Mouse (Mus musculus) adipocyte (in vitro differentiated cells): ENCODE results near the gene Mindy4.
A peak's percentile ranks its signal among the peaks of the same experiment; 100 is the strongest.

Experiments
- DNase-seq: peaks from one replicate; pipeline ENCODE4 v3.0.0-alpha.2; 2016; ENCODE audit warnings: low spot score

Gene Mindy4

GRCm38 (mm10) chr6:55300704-55301103 lies 97.5 kb downstream of the Mindy4 start:
- no peak for DNase-seq

- no peak for DNase-seq
Observed at GRCm38 (mm10) chr6:55310179-55310578, 107.0 kb downstream of the Mindy4 start.

GRCm38 (mm10) chr6:55311962-55312361 lies 108.8 kb downstream of the Mindy4 start:
- no peak for DNase-seq

- no peak for DNase-seq
Observed at GRCm38 (mm10) chr6:55313893-55314292, 110.7 kb downstream of the Mindy4 start.

DNA sequence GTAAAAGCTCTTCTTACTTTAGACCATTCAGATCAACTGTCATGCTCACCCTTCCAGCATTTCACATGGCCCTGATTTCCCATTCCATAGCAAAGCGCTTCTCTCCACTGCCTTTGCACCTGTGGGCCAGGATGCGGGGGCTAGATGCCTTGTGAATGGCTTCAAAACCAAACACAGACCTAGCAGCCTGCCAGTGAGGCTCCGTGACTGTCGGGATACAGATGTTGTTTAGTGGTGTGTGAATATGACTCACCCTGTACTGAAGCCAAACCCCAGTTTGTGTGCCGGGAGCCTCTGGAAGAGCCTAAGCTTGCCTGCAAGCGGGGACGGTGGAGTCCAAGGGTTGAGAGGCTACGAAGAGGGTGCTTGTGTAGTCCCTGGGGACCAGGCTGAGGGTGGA lies 111.4 kb downstream of the Mindy4 start:
- DNase-seq: peak; percentile 81

- DNase-seq: no peak
Observed at GRCm38 (mm10) chr6:55318597-55318996, 115.4 kb downstream of the Mindy4 start.

DNA sequence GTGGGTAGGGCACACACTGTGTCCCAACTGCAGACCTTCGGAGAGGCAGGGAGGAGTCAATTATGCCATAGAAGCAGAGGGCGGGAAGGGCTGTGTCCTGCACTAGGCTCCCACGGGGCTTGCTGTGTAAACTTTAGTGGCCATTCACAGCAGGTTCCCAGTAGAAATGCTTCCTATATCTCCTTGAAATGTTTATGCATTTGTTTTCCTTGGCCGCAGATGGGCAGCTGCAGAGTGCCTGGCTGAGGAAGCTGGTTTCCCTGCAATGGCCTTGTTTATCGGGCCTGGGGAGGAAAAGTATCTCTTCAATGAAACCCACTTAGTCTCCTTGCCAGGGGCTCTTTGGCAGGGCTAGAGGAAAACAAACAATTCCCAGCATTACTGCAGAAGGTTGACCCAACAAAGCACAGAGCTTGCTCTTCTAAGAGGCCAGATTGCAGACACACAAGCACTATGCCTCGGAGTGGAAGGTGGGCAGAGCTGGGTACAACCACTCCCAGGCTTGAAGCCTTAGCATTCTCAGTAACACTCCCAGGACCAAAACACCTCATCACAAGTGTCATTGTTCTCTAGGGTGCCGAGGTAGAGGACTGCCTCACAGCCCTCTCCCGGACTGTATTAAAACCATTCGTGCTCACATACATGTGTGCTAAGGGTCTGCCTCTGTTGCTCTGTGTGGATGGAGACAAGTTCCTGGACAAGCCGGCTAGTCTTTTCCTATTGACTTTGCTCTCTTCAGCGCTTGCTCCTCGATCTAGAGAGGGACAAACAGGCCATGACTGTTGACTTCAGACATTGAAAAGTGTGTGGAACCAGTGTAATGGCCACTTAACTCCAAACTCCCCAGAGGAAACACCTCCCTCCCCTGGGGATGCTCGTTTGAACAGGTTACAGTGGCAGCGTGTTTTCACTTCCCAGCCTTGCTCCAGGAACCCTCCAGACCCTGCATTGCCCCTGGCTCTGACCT lies 116.7 kb downstream of the Mindy4 start:
- peak; percentile 80 for DNase-seq

DNA sequence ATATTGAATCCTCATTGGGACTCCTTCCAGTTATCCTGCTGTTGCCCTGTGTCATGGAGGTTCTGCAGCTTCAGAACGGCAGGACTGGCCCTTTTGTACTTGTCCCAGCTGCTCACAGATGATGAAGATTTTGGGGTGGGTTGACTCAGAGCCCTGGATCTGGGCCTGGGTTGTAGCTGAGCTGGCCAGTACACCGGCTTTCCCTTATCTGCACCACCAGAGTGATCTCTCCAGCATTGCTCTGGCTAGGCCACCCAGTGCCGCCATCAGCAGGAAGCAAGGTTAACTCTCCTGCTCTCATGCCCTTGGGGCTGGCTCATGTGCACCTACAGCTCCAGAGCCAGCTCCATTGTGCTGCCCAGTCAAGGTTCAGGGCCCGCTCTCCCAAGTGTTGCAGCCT lies 117.7 kb downstream of the Mindy4 start:
- DNase-seq: peak; percentile 26

DNA sequence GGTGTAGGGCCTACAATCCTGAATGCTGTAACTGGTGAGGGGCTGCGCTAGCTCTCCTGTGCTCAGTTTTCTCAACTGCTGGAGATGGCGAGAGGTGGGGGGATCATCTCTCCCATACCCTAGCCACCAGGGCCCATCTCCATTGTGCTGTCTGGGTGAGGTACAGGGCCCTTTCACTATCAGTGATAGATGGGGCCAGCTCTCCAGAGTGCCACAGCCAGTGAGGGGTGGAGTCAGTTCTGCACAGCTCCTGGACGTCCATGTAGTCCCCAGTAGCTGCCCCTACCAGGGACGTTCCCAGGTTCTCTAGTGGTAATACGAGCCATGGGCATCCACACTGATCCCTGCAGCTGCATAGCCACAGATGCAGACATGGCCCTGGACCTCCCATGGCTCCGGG lies 118.3 kb downstream of the Mindy4 start:
- DNase-seq: no peak

- no peak for DNase-seq
Observed at GRCm38 (mm10) chr6:55322980-55323379, 119.8 kb downstream of the Mindy4 start.

DNA sequence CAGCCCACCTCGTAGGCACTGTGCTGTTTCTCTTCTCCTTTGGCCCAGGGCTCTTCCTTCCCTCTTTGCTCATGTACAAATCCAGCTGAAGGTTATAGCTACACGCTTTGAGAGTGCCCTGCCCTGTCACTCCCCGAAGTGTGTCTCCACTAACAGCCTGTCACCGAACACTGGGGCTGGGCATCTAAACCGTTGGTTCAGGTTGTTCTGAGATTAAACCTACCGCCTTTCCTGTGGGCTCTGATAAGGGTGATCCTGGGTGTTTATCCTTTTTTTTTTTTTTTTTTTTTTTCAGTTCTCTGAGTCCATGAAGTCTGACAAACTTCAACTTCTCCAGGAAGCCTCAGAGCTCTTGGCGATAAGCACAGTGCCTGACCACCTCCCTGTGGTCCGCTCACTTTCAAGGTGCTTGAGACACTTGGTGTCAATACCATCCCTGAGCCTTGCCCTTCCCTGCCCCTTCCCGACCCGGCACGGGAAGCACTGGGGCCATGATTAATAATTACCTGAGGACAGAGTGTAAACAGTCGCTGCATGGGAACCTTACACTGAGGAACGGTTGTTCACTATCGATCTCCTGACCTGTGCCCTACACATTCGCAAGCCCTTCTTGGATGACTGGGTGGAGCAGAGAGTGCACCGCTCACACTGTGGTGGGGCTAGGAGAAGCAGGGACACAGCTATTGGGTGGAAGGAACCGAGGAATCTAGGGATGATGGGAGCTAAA lies 120.9 kb downstream of the Mindy4 start:
- no peak for DNase-seq

GRCm38 (mm10) chr6:55324785-55325184 lies 121.6 kb downstream of the Mindy4 start:
- peak; percentile 37 for DNase-seq

- no peak for DNase-seq
Observed at GRCm38 (mm10) chr6:55326299-55326698, 123.1 kb downstream of the Mindy4 start.

DNA sequence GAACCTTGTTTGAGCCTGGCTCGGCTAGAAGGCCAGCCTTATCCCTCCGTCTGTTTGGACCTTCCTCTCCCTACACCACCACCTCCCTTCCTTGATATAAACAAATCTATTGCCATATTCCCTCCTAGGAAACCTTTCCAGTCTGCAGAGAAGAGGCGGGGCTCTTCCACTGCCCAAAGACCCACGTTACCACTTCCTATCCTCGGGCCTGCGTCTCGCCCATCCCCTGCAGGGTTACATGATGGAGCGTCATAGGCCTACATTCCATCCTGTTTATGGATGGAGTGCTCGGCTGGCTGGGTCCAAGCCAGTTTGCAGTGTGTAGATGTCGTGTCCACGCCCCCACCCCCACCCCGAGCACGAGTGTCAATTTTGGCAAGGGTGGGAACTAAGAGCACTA lies 124.1 kb downstream of the Mindy4 start:
- no peak for DNase-seq

DNA sequence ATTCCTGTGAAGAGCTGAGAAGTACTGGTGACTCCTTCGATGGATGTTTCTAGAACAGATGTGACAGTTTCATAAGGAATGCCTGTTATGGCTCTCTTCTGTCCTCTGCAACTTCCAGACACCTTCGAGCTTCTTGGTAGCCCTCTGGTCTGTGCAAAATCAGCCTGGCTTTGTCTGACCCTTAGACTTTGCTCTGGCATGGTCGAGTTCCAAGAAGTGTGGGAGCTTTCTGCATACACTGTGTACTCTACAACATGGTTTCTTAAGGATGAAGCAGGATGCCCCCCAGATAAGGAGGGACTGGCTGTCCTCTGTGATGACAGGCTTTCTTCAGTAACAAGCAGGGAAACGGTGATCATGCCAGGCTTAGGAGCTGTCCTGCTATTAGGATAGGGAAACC lies 125.0 kb downstream of the Mindy4 start:
- no peak for DNase-seq

DNA sequence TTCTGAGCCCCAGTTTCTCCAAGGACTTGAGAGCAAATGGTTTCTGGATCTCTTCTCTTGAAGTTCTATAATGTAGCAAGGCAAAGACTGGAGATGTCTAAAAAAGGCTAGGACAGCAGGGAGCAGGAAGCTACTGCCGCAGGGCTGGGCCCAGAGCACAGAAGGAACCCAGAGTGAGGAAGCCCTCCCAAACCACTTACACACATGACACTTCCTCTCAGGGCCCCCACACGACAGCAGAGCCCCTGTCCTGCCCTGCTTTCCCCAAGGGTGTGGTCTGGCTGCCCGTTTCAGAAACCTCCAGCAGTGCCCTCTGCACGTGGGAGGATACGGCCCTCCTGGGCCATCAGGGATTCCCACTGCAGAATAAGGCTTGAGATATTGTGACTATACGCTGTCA lies 128.1 kb downstream of the Mindy4 start:
- no peak for DNase-seq

GRCm38 (mm10) chr6:55332100-55332772 lies 129.1 kb downstream of the Mindy4 start:
- DNase-seq: no peak

GRCm38 (mm10) chr6:55332773-55333109 lies 129.6 kb downstream of the Mindy4 start:
- DNase-seq: no peak

DNA sequence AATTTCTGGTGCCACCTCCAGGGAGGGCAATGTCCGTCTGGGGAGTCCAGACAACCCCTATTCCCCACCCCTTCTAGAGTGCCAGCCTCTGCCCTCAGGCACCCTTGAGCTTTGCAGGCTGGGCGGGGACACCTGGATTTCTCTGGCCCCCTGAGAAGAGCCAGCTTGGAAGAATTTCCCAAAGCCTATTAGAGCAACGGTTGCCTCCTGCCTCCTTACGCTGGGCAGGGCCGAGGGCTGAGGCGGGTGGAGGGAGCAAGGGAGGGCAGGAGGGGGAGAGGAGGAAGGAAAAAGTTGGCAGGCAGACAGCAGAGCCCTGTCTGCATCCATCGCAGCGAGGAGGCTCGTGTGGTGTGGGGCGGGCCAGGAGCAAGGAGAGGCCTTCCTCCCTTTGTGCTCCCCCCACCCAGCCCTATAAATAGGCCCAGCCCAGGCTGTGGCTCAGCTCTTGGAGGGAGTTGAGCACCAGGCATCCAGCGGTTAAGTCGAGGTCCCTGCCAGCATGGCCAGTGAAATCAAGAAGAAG lies 132.9 kb downstream of the Mindy4 start, which contains the start of gene Aqp1:
Gene Aqp1 (plus strand): TSS at position 444 of the 526 bp plus-strand sequence.
- DNase-seq: no peak

- no peak for DNase-seq
Observed at GRCm38 (mm10) chr6:55337242-55337641, 134.1 kb downstream of the Mindy4 start.

- no peak for DNase-seq
Observed at GRCm38 (mm10) chr6:55338077-55338476, 134.9 kb downstream of the Mindy4 start.
